In genomic region chr3:129225577-129226289, GRCm38 (mm10) we compare ENCODE assay signal across 11 mouse cellular contexts. TPM values are rescaled to one million over a fixed set of nuclear protein-coding genes. Genes with fewer than 3 reads are reported as not detected.
DNase-seq lines count a peak whose midpoint lies in the region; ATAC-seq and TF ChIP-seq lines count a peak whose summit lies in the region.
"Had no signal": no experiment of that assay in that cellular context is flagged by ENCODE, and none has a peak within 500 bp of the region (broad histone marks: within the 10 kb centered on the region; RNA-seq: fewer than 3 reads in every experiment).

No protein-coding gene starts in this region.

- H3K4me2 ChIP-seq in kidney, postnatal 0 days (ENCODE audit: low read length): peak overlapping the region; percentile 33; the same call in 1 of the 2 replicates
- peak overlapping the region; percentile 24; the same call in 1 of the 2 replicates for H3K4me2 ChIP-seq in embryonic facial prominence, embryonic 12.5 days (replicated peaks)
- no peak overlapping the region for H3K4me2 ChIP-seq in midbrain, embryonic 13.5 days (replicated peaks)
- H3K4me2 ChIP-seq: liver, embryonic 15.5 days; neural tube, embryonic 13.5 days had no signal

- no peaks in the 10 kb centered on the region for H3K36me3 ChIP-seq in heart, embryonic 10.5 days
- H3K36me3 ChIP-seq in kidney, postnatal 0 days (ENCODE audit: insufficient read depth, low read length): no peaks in the 10 kb centered on the region
- H3K36me3 ChIP-seq in kidney, adult 2 months (ENCODE audit: control insufficient read depth, insufficient read depth, low read length): no peaks in the 10 kb centered on the region
- H3K36me3 ChIP-seq in embryonic facial prominence, embryonic 12.5 days: no peaks in the 10 kb centered on the region
- H3K36me3 ChIP-seq in midbrain, embryonic 13.5 days: no peaks in the 10 kb centered on the region
- H3K36me3 ChIP-seq: liver, embryonic 15.5 days; neural tube, embryonic 13.5 days had no signal

- no peak for TF ChIP-seq CTCF in kidney, postnatal 0 days (IDR thresholded peaks at IDR 0.05; ENCODE audit: low read depth)
- TF ChIP-seq CTCF in kidney, adult 2 months (conservative IDR thresholded peaks at IDR 0.05; ENCODE audit: insufficient read depth, insufficient read length, low read depth, low read length): no peak

- H3K27me3 ChIP-seq in heart, embryonic 10.5 days (ENCODE audit: insufficient read depth, poor library complexity, severe bottlenecking): peaks cover 79% of the 10 kb centered on the region
- peaks cover 56% of the 10 kb centered on the region for H3K27me3 ChIP-seq in kidney, postnatal 0 days (ENCODE audit: insufficient read depth, low read length)
- H3K27me3 ChIP-seq in kidney, adult 2 months (replicated peaks; ENCODE audit: control insufficient read depth, insufficient read depth, low read length): peaks cover 5% of the 10 kb centered on the region; the same call in 1 of the 2 replicates
- peaks cover 74% of the 10 kb centered on the region for H3K27me3 ChIP-seq in embryonic facial prominence, embryonic 12.5 days
- H3K27me3 ChIP-seq in midbrain, embryonic 13.5 days: peaks cover 81% of the 10 kb centered on the region

- H3K9me3 ChIP-seq in heart, embryonic 10.5 days: no peaks in the 10 kb centered on the region
- no peaks in the 10 kb centered on the region for H3K9me3 ChIP-seq in kidney, postnatal 0 days (replicated peaks; ENCODE audit: low read length)
- no peaks in the 10 kb centered on the region for H3K9me3 ChIP-seq in embryonic facial prominence, embryonic 12.5 days
- H3K9me3 ChIP-seq in midbrain, embryonic 13.5 days: no peaks in the 10 kb centered on the region
- H3K9me3 ChIP-seq: liver, embryonic 15.5 days; neural tube, embryonic 13.5 days had no signal

- no peak for TF ChIP-seq POLR2A in kidney, adult 2 months (IDR thresholded peaks at IDR 0.05; ENCODE audit: low read depth, low read length)

- H3K27ac ChIP-seq in heart, embryonic 10.5 days: peak overlapping the region; percentile 77
- H3K27ac ChIP-seq in kidney, postnatal 0 days: no peak overlapping the region
- no peak overlapping the region for H3K27ac ChIP-seq in kidney, adult 2 months (ENCODE audit: insufficient read depth, low read depth, low read length)
- no peak overlapping the region for H3K27ac ChIP-seq in embryonic facial prominence, embryonic 12.5 days
- no peak overlapping the region for H3K27ac ChIP-seq in midbrain, embryonic 13.5 days
- H3K27ac ChIP-seq: liver, embryonic 15.5 days; neural tube, embryonic 13.5 days had no signal

- peak; percentile 73 for DNase-seq in heart, embryonic 10.5 days (ENCODE audit: low spot score)
- no peak for DNase-seq in heart, adult 9 months (ENCODE audit: low spot score in 2 of 2)
- DNase-seq in kidney, postnatal 0 days (ENCODE audit: low spot score): no peak
- no peak for DNase-seq in kidney, adult 2 months
- DNase-seq in spleen, postnatal 10 days (ENCODE audit: low spot score in 2 of 2): no peak
- DNase-seq in urinary bladder, postnatal 14 days (ENCODE audit: low spot score): no peak
- DNase-seq: thymus, adult 2 months had no signal

- 1% methylated on average over 13 of the region's 13 CpGs for WGBS in heart, embryonic 10.5 days
- WGBS in kidney, postnatal 0 days: under 1% methylated on average over 13 of the region's 13 CpGs
- WGBS in kidney, adult 2 months: 8% methylated on average over 13 of the region's 13 CpGs
- WGBS in embryonic facial prominence, embryonic 12.5 days: 3% methylated on average over 13 of the region's 13 CpGs
- WGBS in midbrain, embryonic 13.5 days: 2% methylated on average over 13 of the region's 13 CpGs

- H3K4me1 ChIP-seq in heart, embryonic 10.5 days: peaks cover 30% of the 10 kb centered on the region
- H3K4me1 ChIP-seq in kidney, postnatal 0 days (replicated peaks; ENCODE audit: insufficient read depth, low read length): no peaks in the 10 kb centered on the region
- H3K4me1 ChIP-seq in kidney, adult 2 months (ENCODE audit: control insufficient read depth, insufficient read depth, low read length): no peaks in the 10 kb centered on the region; the same call in 1 of the 2 replicates
- 0 out of 2 replicates have a peak, but pooled peaks cover 4% of the 10 kb centered on the region for H3K4me1 ChIP-seq in embryonic facial prominence, embryonic 12.5 days
- peaks cover 10% of the 10 kb centered on the region; the same call in 1 of the 2 replicates for H3K4me1 ChIP-seq in midbrain, embryonic 13.5 days (replicated peaks)
- H3K4me1 ChIP-seq: liver, embryonic 15.5 days had no signal

- peak overlapping the region; percentile 53 for H3K4me3 ChIP-seq in heart, embryonic 10.5 days
- H3K4me3 ChIP-seq in kidney, postnatal 0 days (replicated peaks; ENCODE audit: low read depth, low read length): no peak overlapping the region
- H3K4me3 ChIP-seq in kidney, adult 2 months (ENCODE audit: insufficient read depth, low read depth, low read length): no peak overlapping the region
- no peak overlapping the region for H3K4me3 ChIP-seq in embryonic facial prominence, embryonic 12.5 days
- H3K4me3 ChIP-seq in midbrain, embryonic 13.5 days (replicated peaks): no peak overlapping the region
- H3K4me3 ChIP-seq: liver, embryonic 15.5 days; neural tube, embryonic 13.5 days had no signal

- ATAC-seq in kidney, postnatal 0 days (replicated peaks; ENCODE audit: low FRiP score, low read depth): no peak; the same call in 1 of the 2 replicates
- no peak for ATAC-seq in embryonic facial prominence, embryonic 12.5 days (ENCODE audit: insufficient number of reproducible peaks, insufficient read depth, low FRiP score, low TSS enrichment)
- peak; percentile 62; the same call in 1 of the 2 replicates for ATAC-seq in midbrain, embryonic 13.5 days

- no peak overlapping the region for H3K9ac ChIP-seq in kidney, postnatal 0 days (ENCODE audit: low read depth, low read length)
- no peak overlapping the region for H3K9ac ChIP-seq in embryonic facial prominence, embryonic 12.5 days
- no peak overlapping the region for H3K9ac ChIP-seq in midbrain, embryonic 13.5 days (replicated peaks)
- H3K9ac ChIP-seq: liver, embryonic 15.5 days; neural tube, embryonic 13.5 days had no signal

RNA-seq across cellular contexts. Expression of gene Pitx2, which starts 26.1 kb away (rescaled TPM):
- 35.1 and 60.0 TPM in 2 replicates for polyA plus RNA-seq in heart, embryonic 10.5 days (2016; fragmentation: Nextera tagmentation; extraction: Ambion mirVana)
- 6.5 and 7.0 TPM in 2 replicates for polyA plus RNA-seq in kidney, postnatal 0 days (2015; fragmentation: Nextera tagmentation; extraction: Ambion mirVana)
- polyA plus RNA-seq in kidney, adult 2 months (2012; rRNA removed): 9.9 and 10.5 TPM in 2 replicates
- 54.6 and 55.2 TPM in 2 replicates for polyA plus RNA-seq in embryonic facial prominence, embryonic 12.5 days (2016; fragmentation: Nextera tagmentation; extraction: Ambion mirVana)
- 59.2 and 101 TPM in 2 replicates for polyA plus RNA-seq in midbrain, embryonic 13.5 days (2015; fragmentation: Nextera tagmentation; extraction: Ambion mirVana)
